Mouse (Mus musculus): ENCODE results near the gene Gse1. TPM values are rescaled to one million over a fixed set of nuclear protein-coding genes. Genes with fewer than 3 reads are reported as not detected.

The Gse1 gene
- polyA plus RNA-seq, 1 experiment: 27.5 TPM

DNA sequence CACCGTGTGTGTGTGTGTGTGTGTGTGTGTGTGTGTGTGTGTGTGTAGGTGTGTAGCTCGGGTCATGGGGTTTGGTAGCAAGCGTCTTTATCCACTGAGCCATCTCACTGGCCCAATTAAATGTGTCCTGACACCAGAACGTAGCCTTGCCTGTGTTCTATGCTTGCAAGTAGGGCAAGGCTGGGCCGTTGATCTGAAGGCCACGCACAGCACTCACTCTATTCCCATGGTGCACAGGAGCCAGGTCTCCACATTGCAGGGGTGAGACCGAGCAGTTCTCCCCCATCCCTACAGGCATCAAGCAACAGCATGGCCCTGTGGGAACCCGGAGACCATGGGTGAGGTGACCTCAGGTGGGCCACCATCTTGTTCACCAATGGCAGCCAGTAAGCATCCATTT is 194.0 kb downstream of the Gse1 start:
- DNase-seq (ENCODE audit: low spot score): no peak

DNA sequence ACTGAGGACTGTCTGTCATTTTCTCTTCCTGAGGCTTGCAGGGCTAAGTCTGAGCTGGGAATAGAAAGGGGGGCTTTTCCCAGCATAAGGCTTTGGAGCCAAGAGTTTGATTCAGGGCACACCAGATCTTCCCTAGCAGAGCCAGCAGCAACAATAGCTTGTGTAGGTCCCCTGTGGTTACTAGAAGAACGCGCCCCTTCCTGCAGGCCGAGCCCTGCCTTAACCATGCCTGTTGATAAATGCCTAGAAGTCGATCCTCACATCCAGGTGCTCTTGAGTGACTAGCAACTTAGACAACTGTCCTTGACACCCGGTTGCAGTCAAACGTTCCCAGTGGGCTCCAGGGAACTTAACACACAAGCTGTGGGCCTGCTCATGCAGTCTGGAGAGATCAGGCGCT is 195.3 kb downstream of the Gse1 start:
- DNase-seq (ENCODE audit: low spot score): no peak

DNA sequence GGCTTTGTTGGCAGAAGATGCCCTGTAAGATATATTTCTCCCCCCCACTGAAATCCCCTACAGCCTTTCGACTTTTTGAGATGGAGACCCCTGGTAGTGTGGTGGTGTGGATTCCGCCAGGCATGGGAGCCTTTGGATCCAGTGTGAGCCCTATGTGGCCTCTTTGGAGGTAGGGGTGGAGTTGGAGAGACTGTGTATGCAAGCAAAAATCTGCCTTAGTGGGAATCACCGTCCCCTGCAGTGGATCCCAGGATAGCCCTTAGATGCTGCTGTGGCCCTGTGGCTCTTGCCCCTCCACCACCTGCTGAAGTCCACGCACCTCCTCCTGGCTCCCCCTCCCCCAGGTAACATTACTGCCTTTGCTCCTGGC is 196.6 kb downstream of the Gse1 start:
- no peak for DNase-seq (ENCODE audit: low spot score)

DNA sequence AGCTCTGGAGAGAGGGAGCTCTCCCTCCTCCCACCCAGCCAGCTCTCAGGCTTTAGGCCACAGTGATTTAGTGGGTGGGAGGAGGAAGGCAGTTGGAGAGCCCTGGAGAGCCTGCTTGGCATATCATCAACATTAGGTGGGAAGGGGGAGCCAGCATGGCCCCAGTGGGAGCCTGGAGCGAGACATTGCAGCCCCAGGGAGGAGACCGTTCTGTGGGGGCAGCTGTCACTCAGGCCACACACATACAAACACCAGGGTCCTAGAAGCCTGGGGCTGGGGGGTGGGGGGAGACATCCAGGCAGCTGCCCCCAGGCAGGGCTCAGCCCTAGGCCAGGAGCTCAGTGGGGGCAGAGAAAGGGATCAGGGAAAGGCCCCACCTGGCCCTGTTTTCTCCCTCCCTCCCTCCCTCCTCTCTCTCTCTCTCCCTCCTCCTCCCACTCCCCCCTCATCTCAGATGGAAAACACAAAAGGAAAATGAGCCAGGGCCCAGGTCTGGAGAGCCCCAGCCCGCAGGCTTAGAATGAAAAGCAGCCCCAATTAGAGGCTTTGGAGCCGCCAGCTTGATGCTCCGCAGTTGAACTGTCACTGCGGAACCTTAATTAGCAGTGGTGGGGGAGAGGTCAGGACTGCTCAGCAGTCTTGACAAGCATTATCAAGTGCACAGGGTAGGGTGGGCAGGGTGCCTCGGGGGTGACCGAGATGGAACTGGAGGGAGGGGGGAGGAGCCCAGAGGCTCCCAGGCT is 197.1 kb downstream of the Gse1 start:
- DNase-seq (ENCODE audit: low spot score): no peak

DNA sequence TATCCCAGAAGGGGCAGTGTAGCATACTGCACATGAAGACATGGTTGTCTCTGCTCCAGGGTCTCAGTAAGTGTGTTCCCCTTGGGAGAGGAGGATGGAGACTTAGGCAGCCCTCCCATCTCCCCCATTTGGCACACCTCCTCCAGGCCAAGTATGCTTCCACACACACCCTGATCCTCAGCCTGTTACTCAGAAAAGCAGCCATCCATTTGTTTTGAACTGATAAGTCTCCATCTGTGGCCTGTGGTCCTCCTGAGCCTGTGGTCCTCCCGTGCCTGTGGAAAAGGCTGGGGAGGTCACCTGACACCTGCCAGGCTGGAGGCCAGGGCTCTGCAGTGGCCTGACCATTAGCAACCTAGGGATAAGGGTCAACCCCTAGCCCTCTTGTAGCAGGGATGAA is 197.8 kb downstream of the Gse1 start:
- no peak for DNase-seq (ENCODE audit: low spot score)

DNA sequence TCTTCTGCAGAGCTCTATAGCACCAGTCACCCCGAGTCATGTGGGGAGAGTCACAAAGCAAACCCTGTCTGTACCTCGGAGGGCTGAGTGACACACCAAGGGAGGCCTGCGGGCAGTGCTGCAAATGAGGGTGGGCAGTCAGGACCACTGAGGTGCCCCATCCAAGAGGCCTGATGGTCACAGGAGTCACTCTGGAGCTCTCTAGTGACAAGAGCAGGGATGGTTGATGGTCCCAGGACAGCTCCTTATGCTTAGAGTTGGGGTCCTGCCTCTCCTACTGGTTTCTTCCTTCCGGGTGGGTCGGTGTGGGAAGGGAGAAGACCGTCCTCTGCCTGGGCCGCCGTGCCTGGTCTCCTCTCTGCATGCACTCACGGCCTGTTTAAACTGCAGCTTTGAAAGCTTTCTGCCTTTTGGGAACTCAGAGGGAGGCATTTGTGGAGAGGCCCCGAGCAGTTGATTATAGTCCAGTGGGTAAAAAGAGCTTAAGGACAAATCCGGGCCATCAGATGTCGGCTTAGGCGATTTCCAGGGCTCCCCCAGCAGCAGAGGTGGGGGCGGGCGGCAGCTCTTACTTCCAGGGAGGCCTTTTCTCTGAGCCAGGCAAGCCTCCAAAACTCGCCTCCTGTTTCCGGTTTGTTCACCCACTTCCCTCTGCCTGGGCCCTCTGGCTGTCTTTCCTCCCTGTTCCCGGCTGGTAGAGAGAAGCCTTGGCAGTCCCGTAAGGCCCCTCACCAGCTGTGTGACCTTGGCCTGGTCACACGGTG is 198.5 kb downstream of the Gse1 start:
- DNase-seq (ENCODE audit: low spot score): no peak

DNA sequence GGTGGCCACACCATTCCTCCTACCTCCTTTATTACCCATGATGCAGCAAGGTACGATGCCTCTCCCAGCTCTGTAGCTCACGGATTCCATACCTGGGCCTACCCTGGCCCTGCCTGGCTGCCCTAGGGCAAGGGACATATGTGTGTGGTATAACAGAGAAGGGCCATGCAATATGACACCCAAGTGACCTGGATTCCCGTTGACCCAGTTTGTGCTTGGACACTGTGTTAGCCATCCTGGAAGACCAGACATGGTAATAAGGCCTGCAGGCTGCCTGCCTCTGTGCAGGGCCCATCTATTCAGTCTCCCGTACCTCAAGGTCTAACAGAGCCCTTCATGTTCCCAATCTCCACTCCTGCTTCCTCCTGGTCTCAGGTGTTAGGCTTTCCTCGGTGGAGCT is 200.2 kb downstream of the Gse1 start:
- DNase-seq (ENCODE audit: low spot score): no peak

DNA sequence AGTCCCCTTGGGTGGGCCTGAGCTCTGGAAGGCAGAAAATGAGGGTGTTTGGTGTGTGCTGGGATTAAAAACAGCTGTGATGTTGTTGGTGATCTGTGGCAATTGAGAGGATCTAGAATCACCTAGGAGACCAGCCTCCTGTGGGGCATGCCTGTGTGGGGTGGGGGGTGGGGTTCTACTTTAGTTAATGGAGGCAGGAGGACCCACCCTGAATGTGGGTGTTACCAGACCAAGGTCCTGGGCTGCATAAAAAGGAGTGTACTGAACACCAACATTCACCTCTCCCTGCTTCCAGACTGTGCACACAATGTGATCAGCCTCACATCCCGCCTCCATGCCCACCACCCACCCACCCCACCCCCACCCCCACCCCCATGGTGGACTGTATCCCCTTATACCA is 200.9 kb downstream of the Gse1 start:
- DNase-seq (ENCODE audit: low spot score): no peak

DNA sequence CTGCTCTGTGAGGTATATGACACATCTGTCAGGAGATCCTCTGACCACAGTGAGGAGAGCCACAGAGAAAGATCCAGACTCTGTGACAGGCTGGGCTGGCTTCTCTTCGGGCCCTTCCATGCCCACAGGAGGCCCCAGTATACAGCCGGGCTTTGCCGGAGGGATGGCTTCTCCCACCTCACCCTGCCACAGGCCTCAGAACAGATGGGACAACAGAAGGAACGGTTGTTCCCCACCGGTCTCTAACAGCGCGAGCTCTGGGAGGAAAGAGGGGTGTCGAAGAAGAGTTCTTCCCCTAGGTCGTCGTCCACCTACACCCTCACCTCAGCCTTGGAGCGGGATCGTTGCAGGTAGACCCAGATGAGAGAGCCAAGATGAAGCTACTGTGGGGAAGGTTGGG is 202.8 kb downstream of the Gse1 start:
- no peak for DNase-seq (ENCODE audit: low spot score)

DNA sequence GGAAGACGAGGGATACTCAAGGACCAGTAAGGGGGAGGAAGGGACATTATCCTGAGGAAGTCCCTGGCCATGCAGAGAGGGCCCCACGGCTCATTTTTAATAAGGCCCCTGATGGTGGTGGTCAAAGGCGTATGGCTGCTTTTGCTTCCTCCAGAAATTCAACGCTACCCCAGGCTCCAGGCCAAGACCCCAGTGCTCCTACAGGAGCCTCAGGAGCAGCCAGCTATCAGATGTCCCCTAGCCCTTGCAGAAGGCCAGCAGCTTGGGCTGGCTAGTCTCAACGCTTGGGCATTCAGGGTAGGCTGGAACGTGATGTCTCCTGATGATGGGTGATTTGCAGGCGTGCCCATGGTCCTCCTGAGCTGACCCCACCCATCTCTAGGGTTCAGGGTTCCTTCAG is 204.2 kb downstream of the Gse1 start:
- no peak for DNase-seq (ENCODE audit: low spot score)

DNA sequence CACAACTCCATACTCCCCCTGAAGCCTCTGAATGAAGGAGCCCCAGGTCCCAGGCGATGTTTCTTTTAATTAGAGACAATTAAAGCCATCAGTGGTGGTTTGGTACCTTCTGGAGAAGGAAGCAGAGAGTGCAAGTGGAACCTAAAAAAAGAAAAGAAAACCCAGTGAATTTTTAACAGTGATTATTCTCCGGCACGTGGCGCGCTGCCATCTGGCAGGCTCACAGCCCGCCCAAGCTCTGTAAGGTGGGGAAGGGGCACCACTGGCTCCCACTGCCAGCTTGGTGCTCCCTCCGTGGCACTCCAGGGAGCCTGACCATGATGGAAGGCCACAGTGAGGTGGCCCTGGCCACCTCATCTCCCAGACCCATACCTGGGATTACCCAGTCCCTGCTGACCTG is 204.9 kb downstream of the Gse1 start:
- DNase-seq (ENCODE audit: low spot score): no peak

DNA sequence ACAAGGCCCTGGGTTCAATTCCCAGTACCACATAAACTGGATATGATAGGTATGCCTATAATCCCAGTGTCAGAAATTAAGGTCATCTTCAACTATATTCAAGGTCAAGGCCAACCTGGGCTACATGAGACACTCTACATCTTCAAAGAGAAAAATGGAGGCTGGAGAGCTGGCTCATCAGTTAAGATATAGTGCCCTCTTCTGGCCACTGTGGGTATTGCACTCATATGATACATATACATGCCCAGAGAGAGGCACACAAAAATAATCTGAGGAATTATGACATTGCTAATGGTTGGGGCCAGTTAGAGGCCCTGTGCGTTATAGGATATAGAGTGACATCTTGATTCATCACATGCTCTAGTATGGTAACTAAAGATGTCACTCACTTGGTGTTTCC is 205.5 kb downstream of the Gse1 start:
- DNase-seq (ENCODE audit: low spot score): no peak

DNA sequence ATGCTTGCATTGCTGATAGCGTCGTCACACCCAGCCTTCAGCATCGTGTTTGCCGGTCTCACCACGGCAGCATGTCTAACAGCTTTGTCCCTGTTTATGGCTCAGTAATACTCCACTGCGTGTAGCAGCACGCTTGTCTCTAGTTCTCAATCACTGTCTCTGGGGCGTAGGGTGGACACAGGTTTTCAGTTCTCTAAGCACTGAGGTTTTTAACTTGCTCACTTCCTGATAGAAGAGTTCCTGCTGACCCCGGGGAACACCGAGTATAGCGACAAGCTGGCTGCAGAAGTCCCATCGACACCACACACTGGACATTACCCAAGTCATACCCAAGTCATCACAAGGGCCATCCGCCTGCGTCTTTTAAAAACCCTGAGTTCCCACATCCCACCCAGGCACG is 207.5 kb downstream of the Gse1 start:
- DNase-seq (ENCODE audit: low spot score): no peak

DNA sequence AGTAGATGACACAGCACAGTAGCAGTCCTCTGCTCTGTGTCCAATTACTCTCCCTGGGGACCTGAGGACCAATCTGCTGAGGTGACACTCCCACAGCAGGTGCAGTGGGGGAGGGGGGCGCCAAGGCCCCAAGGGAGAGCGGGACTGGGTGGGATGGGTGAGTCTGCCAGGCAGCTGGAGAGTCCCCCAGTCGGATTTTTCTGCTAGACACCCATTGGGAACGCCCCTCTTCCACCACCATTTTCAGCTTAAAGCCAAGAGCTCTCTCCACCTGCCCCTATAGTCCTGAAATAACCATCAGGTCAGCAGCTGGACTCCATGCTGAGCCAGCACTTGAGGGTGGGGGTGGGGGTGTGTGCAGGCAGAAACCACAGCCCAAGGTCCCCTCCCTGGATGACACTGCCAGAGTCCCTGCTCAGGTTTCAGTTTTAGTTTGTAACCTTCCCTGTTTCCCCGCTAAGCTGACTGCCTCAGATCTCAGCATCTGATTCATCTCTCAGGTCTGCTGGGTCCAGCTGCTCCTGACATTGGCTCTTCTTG is 208.3 kb downstream of the Gse1 start:
- DNase-seq (ENCODE audit: low spot score): no peak

DNA sequence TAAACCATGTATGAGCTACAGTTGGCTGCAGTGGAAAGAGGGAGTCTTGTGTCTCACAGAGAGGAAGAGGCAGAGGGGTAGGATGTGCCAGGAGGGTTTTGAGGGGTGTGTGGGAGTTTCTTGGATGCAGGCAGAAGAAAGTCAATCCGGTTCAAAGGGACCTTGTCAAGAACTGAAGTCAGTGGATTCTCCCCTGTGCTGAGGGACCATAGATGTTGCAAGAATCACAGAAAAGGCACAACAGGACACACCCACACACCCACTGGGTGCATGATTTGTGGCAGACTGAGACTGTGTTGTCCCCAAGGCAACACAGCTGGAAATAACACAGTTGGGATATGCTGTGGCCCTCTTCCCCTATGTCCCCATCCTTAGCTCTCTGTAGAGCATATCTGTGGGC is 209.0 kb downstream of the Gse1 start:
- DNase-seq (ENCODE audit: low spot score): no peak

DNA sequence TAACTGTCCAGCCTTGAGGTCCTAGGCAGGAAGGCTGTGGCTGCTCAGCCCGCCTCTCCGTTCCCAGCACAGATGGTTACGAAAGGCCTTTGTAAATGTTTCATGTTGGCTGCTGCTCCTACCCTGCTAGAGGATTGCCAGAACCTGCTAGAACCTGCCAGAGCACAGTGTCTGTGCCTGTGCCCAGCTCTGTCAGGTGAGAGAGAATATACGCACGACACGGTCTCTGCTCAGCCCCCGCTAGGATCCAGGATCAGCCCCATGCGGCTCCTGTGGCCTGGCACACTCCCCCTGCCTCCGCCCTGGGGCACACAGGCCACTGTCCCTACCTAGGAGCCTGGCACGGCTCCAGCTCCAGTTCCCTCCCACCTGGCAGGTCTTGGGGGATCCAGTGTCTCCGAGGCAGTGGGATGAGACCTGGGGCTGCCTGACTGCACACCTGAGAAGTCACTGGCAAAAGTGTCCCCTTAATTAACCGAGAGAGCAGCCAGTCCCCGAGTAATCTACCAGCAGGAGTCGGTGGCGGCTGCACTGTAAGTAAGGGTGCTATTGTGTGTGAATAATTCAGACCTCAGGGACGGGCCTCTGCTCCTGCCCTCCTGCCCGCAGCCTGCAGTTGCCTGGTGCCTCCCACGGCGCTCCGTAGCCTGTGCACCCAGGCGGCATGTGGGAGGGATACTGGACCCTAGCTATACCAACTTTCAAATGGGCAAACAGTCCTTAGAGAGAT is 209.6 kb downstream of the Gse1 start:
- DNase-seq (ENCODE audit: low spot score): no peak

DNA sequence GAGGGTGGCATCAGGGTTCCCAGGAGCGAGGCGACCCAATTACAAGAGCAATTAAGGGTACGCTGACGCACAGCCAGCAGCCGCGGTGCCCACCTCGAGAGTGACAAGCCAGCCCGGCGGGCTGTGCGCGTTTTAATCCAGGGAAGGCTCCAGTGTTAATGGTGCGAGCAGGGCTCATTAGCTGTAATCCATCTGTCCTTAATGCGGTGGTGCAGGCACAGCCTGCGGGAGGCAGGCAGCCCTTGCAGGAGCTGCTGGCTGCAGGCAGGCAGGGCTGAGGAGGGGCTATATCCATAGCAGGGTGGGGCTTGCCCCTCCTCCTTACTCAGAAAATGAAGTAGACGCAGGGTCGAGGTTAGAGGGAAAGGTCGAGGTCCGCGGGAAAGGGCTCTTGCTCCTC is 211.1 kb downstream of the Gse1 start:
- no peak for DNase-seq (ENCODE audit: low spot score)

DNA sequence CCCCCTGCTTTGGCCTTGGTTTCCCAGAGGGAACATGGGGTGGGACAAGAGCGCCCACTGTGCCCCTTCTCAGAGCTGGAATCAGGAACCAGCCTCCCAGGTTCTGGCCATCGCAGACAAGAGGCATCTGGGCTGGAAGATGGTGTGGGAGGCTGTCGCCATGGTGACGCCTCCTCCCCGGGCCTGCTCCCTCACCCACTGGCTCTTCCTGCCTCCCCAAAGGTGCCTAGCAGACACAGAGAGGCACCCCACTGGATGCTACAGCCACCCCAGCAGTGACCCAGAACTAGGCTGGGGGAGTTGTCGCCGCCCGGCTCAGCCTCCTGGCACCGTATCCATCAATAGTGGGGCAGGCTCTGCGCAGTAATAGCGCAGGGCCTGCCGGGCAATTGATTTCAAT is 212.5 kb downstream of the Gse1 start:
- DNase-seq (ENCODE audit: low spot score): no peak

DNA sequence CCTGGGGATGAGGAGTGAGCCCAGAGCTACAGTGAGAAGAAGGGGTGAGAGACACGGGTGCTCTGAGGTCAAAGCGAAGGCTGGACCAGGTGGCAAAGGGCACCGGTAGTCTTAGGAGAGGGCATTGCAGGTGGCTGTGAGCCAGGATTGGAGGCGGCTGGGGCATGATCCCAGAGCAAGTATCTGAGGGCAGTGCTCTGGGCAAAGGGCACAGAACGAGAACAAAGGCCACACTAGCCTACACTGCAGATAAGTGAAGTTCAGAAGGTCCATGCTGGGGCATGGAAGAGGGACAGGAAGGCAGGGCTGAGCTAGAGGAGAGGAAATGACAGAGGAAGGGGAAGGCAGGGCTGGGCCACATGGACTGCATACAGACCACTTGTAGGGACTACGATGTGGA is 213.4 kb downstream of the Gse1 start:
- DNase-seq (ENCODE audit: low spot score): no peak

DNA sequence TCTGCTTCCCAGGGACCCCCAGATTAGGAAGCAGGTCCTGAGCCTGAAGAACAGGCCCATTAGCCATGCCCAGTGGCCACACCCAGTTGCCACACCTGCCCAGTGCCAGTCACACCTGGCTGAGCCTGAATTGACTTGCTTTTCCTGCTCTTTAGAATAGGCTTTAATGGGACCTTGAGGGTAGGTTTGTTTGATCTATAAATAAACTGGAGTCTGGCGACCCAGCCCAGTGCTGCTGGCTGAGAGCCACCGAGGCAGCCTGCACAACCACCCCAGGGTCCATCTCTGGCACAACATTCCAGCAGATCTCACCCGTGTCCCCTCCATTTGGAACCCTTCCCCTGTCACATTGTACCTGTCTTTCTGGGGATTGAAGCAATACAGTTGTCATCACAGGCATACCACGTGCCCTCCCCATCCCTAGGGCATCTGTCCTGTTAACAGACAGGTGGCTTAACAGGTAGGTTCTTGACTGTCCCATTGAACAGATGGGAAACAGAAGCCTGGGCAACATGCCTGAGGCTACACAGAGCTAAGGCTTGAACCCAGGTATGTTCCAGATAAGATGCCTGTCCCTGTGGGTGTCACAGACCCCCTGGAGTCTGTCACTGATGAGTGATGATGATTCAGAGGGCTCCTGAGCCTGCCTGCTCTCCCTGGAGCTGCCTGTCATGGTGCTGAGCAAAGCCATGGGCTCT is 214.2 kb downstream of the Gse1 start:
- no peak for DNase-seq (ENCODE audit: low spot score)

DNA sequence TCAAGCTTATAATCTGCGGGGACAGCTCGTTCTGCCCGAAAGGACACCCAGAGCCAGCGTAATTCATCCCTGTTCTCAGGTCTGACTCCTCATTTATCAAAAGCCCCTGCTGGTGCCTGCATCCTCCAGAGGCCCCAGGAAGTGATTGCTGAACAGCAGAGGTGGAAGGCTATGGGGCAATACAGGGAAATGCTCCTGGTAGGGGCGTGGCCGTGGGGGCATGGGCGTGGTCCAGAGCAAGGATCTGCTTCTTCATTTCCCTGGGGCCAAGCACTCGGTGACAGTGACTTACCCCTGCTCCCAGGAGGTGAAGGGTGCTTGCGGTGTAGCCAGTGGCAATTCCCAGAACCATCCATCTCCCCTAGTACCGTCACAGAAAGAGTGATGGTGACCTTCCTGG is 217.0 kb downstream of the Gse1 start:
- no peak for DNase-seq (ENCODE audit: low spot score)

DNA sequence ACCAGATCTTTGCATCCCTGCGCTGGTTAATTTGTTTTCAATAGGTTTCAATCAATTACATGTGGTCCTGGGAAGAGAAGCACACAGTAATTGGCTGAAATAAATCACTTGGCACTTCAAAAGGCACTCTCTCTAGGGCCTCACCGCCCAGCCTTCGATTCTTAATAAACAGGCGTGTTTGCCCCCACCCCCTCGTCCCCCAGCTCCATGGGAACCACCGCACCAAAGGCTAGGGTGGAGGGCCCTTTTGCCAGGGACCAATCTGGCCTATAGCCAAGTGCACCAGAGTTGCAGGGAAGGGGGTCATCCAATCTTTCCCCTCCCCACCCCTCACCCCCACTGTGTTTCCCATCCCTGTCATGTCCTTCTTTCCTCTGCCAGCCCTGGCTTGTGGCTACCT is 219.9 kb downstream of the Gse1 start:
- no peak for DNase-seq (ENCODE audit: low spot score)

Data from urinary bladder, adult 2 months (tissue).